In genomic region chr8:117934566-117935094, GRCm38 (mm10) we compare ENCODE assay signal across 16 mouse cellular contexts.
DNase-seq lines count a peak whose midpoint lies in the region; ATAC-seq and TF ChIP-seq lines count a peak whose summit lies in the region.
"Had no signal": no experiment of that assay in that cellular context is flagged by ENCODE, and none has a peak within 500 bp of the region (broad histone marks: within the 10 kb centered on the region; RNA-seq: fewer than 3 reads in every experiment).

No protein-coding gene starts in this region.

- H3K27me3 ChIP-seq in heart, embryonic 15.5 days = no peaks in the 10 kb centered on the region; the same call in 1 of the 2 replicates
- no peaks in the 10 kb centered on the region for H3K27me3 ChIP-seq in neural tube, embryonic 12.5 days (replicated peaks)
- 0 out of 2 replicates have a peak, but pooled peaks cover 3% of the 10 kb centered on the region for H3K27me3 ChIP-seq in neural tube, embryonic 15.5 days (replicated peaks)
- no peaks in the 10 kb centered on the region for H3K27me3 ChIP-seq in forebrain, embryonic 16.5 days (replicated peaks; ENCODE audit: control insufficient read depth, insufficient read depth, low read length)
- no peaks in the 10 kb centered on the region for H3K27me3 ChIP-seq in intestine, postnatal 0 days (replicated peaks; ENCODE audit: control insufficient read depth, insufficient read depth, low read length)
- H3K27me3 ChIP-seq: hindbrain, embryonic 15.5 days had no signal

- no peak for TF ChIP-seq CTCF in intestine, postnatal 0 days (IDR thresholded peaks at IDR 0.05; ENCODE audit: low read depth)

- no peak for DNase-seq in heart, adult 9 months (ENCODE audit: low spot score in 2 of 2)
- no peak for DNase-seq in thymus, postnatal 4 days
- DNase-seq: adrenal gland, postnatal 14 days; cerebellum, adult 8-10 months; gastrocnemius, postnatal 25 days; kidney, adult 2 months; kidney, postnatal 36 days; liver, postnatal 0 days had no signal

- H3K4me2 ChIP-seq in heart, embryonic 15.5 days = peak overlapping the region; percentile 13
- H3K4me2 ChIP-seq in neural tube, embryonic 12.5 days (replicated peaks) = no peak overlapping the region
- H3K4me2 ChIP-seq in neural tube, embryonic 15.5 days = no peak overlapping the region
- no peak overlapping the region for H3K4me2 ChIP-seq in forebrain, embryonic 16.5 days (ENCODE audit: low read length)
- no peak overlapping the region for H3K4me2 ChIP-seq in intestine, postnatal 0 days (replicated peaks; ENCODE audit: low read depth)
- H3K4me2 ChIP-seq: hindbrain, embryonic 15.5 days; limb, embryonic 15.5 days had no signal

- WGBS in heart, embryonic 15.5 days = 88% methylated on average over 16 of the region's 16 CpGs
- 92% methylated on average over 16 of the region's 16 CpGs for WGBS in neural tube, embryonic 12.5 days
- 92% methylated on average over 16 of the region's 16 CpGs for WGBS in neural tube, embryonic 15.5 days
- WGBS in forebrain, embryonic 16.5 days = 92% methylated on average over 16 of the region's 16 CpGs
- WGBS in intestine, postnatal 0 days = 95% methylated on average over 16 of the region's 16 CpGs

- ATAC-seq in heart, embryonic 15.5 days (replicated peaks; ENCODE audit: insufficient number of reproducible peaks, insufficient read depth, low FRiP score, low read depth) = peak; percentile 19; the same call in 1 of the 2 replicates
- peak; percentile 48; the same call in 1 of the 2 replicates for ATAC-seq in neural tube, embryonic 12.5 days (ENCODE audit: low FRiP score, low read depth)
- ATAC-seq in neural tube, embryonic 15.5 days (ENCODE audit: low FRiP score) = no peak
- ATAC-seq in forebrain, embryonic 16.5 days = peak; percentile 21; the same call in 1 of the 2 replicates
- no peak for ATAC-seq in intestine, postnatal 0 days
- ATAC-seq: liver, postnatal 0 days had no signal

- no peaks in the 10 kb centered on the region for H3K36me3 ChIP-seq in heart, embryonic 15.5 days
- H3K36me3 ChIP-seq in neural tube, embryonic 12.5 days = no peaks in the 10 kb centered on the region
- H3K36me3 ChIP-seq in neural tube, embryonic 15.5 days = no peaks in the 10 kb centered on the region
- no peaks in the 10 kb centered on the region for H3K36me3 ChIP-seq in forebrain, embryonic 16.5 days (ENCODE audit: control insufficient read depth, insufficient read depth)
- no peaks in the 10 kb centered on the region for H3K36me3 ChIP-seq in intestine, postnatal 0 days (ENCODE audit: control insufficient read depth, insufficient read depth)
- H3K36me3 ChIP-seq: hindbrain, embryonic 15.5 days; limb, embryonic 15.5 days had no signal

- H3K27ac ChIP-seq in heart, embryonic 15.5 days = peak overlapping the region; percentile 41; the same call in 1 of the 2 replicates
- H3K27ac ChIP-seq in neural tube, embryonic 12.5 days = no peak overlapping the region
- no peak overlapping the region for H3K27ac ChIP-seq in neural tube, embryonic 15.5 days (replicated peaks)
- peak overlapping the region; percentile 9; the same call in 1 of the 2 replicates for H3K27ac ChIP-seq in forebrain, embryonic 16.5 days (ENCODE audit: low read length)
- no peak overlapping the region for H3K27ac ChIP-seq in intestine, postnatal 0 days (ENCODE audit: low read depth, low read length)
- H3K27ac ChIP-seq: hindbrain, embryonic 15.5 days; limb, embryonic 15.5 days had no signal

- H3K4me3 ChIP-seq in heart, embryonic 15.5 days = no peak overlapping the region
- no peak overlapping the region for H3K4me3 ChIP-seq in neural tube, embryonic 12.5 days
- no peak overlapping the region for H3K4me3 ChIP-seq in neural tube, embryonic 15.5 days (replicated peaks)
- no peak overlapping the region for H3K4me3 ChIP-seq in forebrain, embryonic 16.5 days (replicated peaks; ENCODE audit: low read length)
- no peak overlapping the region for H3K4me3 ChIP-seq in intestine, postnatal 0 days (ENCODE audit: low read depth, low read length)
- H3K4me3 ChIP-seq: hindbrain, embryonic 15.5 days; limb, embryonic 15.5 days; myocyte had no signal

- no peak overlapping the region for H3K9ac ChIP-seq in heart, embryonic 15.5 days
- H3K9ac ChIP-seq in neural tube, embryonic 12.5 days = no peak overlapping the region
- H3K9ac ChIP-seq in neural tube, embryonic 15.5 days (replicated peaks) = no peak overlapping the region
- H3K9ac ChIP-seq in forebrain, embryonic 16.5 days (replicated peaks; ENCODE audit: low read depth, low read length) = no peak overlapping the region
- no peak overlapping the region for H3K9ac ChIP-seq in intestine, postnatal 0 days (ENCODE audit: low read depth, low read length)
- H3K9ac ChIP-seq: hindbrain, embryonic 15.5 days; limb, embryonic 15.5 days; liver, postnatal 0 days had no signal

- no peaks in the 10 kb centered on the region for H3K9me3 ChIP-seq in heart, embryonic 15.5 days (replicated peaks)
- H3K9me3 ChIP-seq in neural tube, embryonic 12.5 days = no peaks in the 10 kb centered on the region
- H3K9me3 ChIP-seq in neural tube, embryonic 15.5 days (replicated peaks) = no peaks in the 10 kb centered on the region
- H3K9me3 ChIP-seq in forebrain, embryonic 16.5 days (ENCODE audit: control insufficient read depth, low read length) = no peaks in the 10 kb centered on the region
- no peaks in the 10 kb centered on the region for H3K9me3 ChIP-seq in intestine, postnatal 0 days (ENCODE audit: control insufficient read depth)
- H3K9me3 ChIP-seq: hindbrain, embryonic 15.5 days; limb, embryonic 15.5 days had no signal

- H3K4me1 ChIP-seq in heart, embryonic 15.5 days (replicated peaks) = peaks cover 22% of the 10 kb centered on the region
- peaks cover 4% of the 10 kb centered on the region; the same call in 1 of the 2 replicates for H3K4me1 ChIP-seq in neural tube, embryonic 12.5 days
- peaks cover 4% of the 10 kb centered on the region for H3K4me1 ChIP-seq in neural tube, embryonic 15.5 days
- H3K4me1 ChIP-seq in forebrain, embryonic 16.5 days (replicated peaks; ENCODE audit: control insufficient read depth, insufficient read depth, low read length) = peaks cover 9% of the 10 kb centered on the region
- H3K4me1 ChIP-seq in intestine, postnatal 0 days (replicated peaks; ENCODE audit: control insufficient read depth, insufficient read depth, low read length) = no peaks in the 10 kb centered on the region

Comparison
In these comparisons a context has a peak if more than half of its experiments do, and no peak if none do; other contexts are left out.
1. ATAC-seq: peak in heart, embryonic 15.5 days (single experiment), neural tube, embryonic 12.5 days (single experiment) and forebrain, embryonic 16.5 days (single experiment); none in neural tube, embryonic 15.5 days (single experiment) and intestine, postnatal 0 days (single experiment).
2. H3K27ac ChIP-seq: peak in heart, embryonic 15.5 days (single experiment) and forebrain, embryonic 16.5 days (single experiment); none in neural tube, embryonic 12.5 days (single experiment), neural tube, embryonic 15.5 days (single experiment) and intestine, postnatal 0 days (single experiment).